Mouse (Mus musculus) regulatory T cell (primary cell): ENCODE measurements at regions not wholly inside any gene's neighbourhood (a gene's known extent, or its start where the extent isn't known, plus 50 kb on each side); places are given as distances from the start of the nearest gene placed in this dataset.

Source experiments
- in situ Hi-C: fragments of 300-600 bp; cut with MboI, MseI; formaldehyde crosslinking; loops from one replicate; pipeline ENCODE4 v1.15.1; 2025; ENCODE audit warnings: high pct_unique_total_duplicates

DNA sequence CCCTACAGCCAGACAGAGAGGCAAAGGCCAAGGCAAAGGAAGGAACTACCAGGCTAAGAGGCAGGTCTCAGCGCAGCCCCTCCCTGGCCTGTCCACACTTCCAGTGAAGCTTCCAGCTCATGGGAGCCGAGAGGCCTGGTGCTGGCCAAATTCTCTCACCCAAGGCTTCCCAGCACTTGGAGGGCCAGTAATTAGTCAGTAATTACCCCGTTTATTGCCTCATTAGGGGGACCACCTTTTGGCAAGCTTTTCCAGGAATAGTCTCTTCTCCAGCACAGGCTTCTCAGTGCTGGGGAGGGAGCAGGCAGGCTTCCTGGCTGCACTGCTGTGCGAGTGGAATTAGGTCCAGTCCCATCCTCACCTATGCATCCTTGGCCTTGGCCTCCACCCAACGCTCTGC, 252.8 kb upstream of the Nxpe4 start:
- in situ Hi-C loops, result loop anchor here (10.0 kb wide), 1 partner anchor 1716 kb away; no protein-coding TSS in a partner anchor

DNA sequence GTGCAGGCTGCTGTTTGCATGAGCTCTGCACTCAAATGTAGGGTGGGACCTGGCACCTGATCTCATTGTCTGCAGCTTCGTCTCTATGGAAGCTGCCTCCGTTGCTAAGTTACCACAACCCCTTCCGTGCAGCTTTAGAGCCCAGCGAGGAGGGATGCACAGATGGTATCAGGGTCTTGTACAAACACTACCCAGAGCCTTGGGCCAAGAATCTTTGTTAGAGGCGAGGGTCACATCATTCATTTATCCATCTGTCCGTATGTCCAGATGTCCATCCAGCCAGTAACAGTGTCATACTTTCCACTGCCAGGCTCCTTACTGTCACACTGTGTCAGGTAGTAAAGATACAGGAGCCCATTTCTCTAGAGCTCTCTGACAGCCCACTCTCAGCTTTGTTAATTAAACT, 251.3 kb upstream of the Nxpe4 start:
- in situ Hi-C loops, result no loop called here

DNA sequence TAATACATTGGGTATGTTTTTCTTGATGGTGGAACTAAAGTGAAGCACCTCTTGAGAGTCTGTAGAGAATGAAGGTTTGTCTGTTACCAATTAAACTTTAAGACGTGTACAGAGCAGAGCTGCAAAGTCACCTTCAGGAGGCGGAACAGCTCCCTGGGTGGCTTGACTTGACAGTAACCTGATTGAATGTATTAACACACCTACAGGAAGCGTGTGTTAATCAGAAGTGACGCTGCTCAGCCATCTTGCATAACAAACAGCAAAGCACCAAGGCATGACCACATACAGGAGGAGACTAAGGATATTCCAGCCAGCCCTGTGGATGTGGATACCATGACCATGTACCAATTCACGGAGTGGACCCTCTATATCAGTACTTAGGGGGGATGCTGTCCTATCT, 249.0 kb upstream of the Nxpe4 start:
- in situ Hi-C loops, result no loop called here

DNA sequence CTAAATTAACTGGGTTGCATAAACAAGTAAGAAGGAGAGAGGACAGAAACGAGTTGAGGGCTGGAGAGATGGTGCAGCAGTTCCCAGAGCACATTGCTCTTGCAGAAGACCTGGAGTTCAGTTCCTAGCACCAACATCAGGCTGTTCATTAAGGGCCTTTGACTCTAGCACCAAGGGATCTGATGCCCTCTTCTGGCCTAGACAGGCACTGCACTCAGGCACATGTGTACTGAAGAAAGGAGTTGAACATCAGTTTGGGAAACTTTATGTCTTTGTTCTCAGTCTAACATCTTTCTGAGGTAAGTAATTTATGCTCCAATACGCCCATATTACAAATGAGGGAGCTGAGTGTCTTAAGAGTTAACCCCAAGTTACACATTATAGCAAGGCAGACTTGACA, 226.5 kb upstream of the Nxpe4 start:
- in situ Hi-C loops, result no loop called here

DNA sequence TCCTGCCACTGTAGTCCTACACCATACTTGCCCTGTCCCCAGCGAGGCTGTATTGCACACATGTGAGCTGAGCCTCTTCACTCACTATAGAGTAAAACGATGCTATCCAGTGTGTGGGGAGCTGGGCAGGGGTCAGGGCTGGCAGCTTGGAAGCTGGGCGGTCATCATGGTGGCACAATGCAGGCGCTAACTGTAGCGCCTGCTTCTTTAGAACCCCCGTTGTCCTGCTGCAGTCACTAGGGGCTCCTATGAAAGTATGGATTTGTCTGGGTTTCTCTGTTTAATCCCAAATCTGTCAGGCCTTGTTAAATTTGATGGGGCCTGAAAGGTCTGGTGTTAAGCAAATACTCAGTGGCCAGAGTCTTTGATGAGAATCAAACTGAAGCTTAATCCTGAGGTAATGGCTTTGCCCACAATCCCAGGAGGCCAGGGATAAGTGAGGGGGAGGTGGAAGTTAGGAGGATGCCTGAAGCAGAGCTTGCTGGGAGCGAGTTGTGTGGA, 225.8 kb upstream of the Nxpe4 start:
- in situ Hi-C loops, result no loop called here

DNA sequence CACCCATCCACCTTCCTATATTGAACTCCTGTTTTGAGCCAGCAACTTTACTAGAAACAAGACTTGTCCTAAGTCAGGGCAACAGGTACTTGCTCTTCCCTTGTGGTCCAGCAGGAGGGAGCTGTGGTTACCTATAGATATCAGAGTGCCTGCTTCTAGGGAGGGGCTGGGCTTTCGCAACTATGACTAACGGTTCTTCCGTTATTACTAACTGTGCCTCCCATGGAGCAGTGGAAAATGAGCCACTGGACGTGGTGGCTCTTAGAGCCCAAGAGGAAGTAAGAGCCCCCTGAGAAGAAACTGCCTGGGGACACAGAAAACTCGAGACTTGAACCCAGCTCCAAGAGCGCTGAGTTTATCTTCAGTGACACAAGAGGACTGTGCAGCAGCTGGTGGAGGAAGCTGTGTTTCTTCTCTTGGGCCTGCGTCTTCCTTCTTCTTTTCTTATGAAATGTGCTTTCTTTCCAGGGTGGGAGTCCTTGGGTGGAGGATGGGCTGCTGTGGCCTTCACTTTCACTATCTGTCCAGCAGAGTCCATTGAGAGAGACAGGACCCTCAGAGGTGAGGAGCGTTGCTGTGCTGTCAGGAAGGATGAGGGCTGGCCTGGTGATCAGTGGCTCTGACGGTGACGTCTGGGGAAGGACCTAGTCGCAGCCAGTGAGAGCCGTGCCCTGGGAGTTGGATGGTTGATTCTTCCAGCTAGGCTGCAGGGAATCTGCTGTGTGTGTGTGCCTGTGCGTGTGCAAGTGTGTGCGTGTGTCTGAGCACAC, 222.7 kb upstream of the Nxpe4 start:
- in situ Hi-C loops, result no loop called here

DNA sequence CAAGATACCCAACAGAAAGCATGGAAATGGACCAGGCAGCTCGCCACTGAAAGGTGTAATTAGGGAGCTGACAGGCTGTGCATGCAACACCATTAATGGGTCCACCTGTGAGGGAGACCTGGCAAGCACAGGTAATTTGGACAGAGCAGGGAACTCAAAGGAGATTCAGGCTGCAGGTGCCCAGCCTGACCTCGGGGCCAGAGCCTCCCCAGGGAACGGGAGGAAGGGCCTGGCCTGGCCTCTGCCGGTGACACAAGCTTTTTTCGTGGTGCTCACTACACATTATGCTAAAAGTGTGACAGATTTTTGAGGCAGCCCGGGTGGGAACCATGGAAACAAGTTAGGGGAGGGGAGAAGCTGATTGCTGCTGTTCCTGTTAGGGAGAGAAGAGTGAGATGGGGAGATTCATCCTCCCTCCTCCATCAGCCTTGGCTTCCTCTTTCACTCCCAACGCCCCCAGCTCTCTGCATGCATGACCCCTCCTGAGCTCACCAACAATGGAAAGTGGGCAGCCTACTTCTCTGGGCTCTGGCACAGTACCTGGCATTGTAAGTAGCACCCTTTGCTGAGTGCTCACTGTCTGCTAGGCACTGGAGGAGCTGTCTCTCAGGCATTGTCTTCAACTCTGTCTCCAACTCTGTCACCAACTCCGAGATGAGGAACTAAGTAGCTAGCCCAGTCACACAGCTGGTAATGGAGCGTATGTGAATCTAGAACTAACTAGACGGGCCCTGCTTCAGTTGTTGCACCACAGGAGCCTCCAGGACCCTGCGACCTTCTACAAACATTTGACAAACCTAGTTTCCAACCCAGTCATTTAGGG, 218.9 kb upstream of the Nxpe4 start:
- in situ Hi-C loops, result no loop called here

DNA sequence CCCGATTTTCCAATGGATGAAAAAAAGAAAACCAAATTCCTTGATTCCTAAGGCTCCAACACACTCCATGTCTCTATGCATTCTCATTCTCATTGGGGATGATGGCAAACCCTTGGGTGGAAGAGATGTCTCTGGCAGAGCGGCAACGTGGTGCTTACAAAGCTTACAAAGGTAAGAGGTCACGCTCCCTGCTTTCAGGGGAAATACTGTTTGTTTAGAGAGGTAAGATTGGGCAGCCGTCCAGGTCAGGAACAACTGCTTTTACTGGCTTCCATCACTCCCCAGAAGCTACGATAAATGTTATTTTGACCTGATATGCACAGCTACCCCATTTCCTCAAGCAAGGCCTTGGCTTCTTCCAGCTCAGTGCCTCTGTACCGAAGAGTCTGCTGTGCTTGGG, 215.6 kb upstream of the Nxpe4 start:
- in situ Hi-C loops, result no loop called here

DNA sequence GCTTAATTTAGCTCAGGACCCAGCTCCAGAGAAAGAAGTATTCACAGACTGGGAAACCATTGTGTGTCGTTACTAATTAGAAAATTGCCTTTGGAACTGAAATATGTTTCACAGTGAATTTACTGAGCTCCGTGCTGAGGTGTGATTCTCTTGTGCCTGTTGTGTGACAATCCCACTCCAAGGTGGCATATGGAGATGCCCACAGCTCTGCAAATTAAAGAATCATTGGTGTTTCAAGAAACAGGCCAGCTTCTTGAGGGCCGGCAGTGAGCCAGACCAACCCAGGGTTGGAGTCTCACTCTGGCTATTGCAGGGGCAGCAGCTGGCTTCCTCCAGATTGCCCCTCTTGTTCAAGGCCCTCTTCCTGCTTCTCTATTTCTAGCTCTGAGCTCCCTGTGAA, 203.9 kb upstream of the Nxpe4 start:
- in situ Hi-C loops, result no loop called here

DNA sequence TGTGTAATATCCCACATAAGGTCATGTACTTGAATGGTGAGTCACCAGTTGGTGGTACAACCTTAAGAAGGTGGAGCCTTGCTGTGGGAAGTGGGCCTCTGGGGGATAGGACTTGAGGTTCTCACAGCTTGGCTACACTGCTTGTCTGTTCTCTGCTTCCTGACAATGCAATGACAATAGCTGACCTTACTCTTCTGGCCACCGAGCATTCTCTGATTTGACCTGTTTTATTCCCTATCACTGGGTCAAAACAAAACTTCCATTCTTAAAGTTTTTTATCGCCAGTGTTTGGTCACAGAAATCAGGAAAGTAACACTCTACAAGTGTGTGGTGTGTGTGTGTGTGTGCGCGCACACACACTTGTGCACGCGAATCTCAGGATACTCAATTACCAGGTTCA, 203.0 kb upstream of the Nxpe4 start:
- in situ Hi-C loops, result no loop called here

DNA sequence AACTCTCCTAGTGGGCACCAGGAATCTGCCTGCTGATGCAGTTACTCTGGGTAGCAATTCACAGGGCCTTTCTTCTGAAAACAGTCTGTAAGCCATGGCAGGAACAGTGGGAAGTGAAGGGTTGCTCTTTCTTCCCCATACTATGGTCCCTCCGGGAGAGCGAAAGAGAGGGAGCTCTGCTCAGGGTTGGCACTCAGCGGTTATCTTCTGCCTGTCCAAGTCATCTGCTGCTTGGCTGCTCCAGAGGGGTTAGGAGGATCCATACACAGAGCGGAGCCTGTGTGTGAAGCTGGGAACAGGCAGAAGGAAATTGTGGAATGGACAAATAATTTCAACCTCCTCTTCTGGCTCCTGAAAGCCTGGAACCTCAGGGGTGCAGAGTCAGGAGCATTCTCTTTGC, 200.6 kb upstream of the Nxpe4 start:
- in situ Hi-C loops, result no loop called here

DNA sequence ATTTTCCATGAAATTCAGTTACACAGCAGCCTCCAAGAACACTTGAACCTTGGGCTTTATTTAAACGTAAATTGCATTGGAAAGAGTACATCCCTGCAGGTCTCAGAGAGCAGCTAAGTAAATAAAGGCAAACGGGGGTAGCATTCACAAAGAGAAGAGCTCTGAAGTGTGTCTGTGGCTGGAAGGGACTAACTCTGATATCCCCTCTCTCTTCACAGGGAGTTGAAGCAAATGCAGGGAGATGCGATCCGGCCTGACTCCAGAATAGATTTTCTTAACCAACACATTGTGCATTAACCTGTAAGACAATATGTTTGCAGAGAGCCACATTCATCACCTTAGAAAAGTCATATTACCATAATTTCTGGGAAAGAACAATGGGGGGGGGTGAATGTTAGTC, 199.7 kb upstream of the Nxpe4 start:
- in situ Hi-C loops, result no loop called here

DNA sequence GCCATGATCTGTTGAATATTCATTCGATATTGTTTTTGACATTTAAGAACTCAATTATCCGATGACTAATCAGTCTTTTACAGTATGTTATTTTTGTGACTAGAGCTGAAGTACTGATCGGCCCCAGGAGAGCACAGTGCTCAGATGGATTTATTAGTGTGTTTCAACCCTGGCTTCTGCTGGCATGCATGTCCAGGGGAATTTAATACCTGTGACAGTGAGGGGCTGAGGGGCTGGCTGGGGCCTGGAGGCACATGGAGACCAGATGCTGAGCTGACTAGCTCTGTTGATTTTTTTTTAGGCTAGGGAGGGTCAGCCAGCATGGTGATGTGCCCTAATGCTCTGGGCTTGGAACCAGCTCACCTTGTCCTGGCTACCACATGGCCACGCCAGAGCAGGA, 199.2 kb upstream of the Nxpe4 start:
- in situ Hi-C loops, result no loop called here

DNA sequence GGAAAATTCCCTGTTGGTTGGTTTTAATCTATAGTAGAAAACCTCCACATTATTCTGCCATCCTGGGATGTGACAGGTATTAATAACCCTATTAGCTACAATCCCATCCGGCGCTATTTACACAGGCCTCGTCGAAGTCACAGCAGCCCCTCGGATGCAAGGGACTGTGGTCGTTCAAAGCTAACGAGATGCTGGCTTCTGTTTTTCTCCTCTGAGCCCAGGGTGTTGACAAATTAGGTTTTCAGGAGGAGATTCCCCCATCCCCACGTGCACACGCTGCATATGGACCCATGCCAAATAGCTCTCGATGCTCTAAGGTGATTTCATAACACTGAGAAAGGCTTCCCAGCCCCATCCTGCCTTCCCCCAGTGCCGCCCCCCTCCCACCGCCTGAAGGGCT, 188.7 kb upstream of the Nxpe4 start:
- in situ Hi-C loops, result no loop called here

DNA sequence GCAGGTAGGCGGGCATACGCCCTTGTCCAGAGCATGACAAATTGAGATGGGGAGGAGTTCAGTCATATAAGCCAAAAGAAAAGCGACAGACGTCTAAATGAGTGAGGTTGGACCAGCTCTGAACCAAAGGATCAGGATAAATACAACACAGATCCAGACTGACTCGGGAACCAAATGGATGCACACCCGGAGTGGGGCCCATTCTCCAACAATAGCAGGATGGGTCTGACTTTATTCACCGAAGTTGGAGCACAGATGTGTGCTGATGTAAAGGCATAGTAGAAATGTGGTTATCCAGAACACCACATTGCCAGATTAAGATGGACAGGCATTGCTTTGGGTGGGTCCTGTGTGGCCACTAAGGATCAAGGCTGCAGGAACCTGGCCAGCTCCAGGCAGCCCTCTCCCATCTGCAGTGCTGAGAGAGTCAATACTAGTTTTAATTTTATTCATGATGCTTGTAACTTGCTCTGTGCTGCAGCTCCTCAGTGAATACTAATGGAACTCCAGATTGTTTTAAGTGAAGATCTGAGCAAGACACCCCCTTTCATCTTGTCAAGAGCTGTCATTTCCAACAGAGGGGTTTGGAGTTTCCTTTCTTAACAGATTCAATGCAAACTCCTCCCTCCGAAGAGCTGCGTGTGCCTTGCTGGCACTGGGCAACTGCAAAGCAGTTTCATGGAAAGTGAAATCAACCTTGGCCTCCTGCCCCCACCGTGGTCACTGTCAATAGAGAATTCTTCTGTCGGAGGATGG, 176.3 kb upstream of the Nxpe4 start:
- in situ Hi-C loops, result no loop called here

DNA sequence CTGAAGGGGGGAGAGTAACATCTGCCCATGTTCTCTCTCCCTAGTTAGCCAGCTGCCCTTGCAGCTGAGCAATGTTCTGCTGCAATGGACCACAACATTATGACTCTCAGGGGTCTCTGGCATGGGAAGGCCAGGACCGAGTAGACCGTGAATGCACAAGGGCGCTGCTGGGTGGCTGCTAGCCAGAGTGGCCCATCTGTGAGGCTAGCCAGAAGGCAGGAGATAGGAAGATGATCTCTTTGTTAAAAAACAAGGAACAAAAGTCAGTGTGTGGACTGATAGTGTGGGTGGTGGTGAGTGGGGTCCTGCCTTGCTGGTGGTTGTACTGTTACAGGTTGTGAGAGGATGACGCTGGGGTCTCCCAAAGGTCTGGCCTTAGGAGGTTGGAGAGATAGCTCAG, 174.6 kb upstream of the Nxpe4 start:
- in situ Hi-C loops, result no loop called here

DNA sequence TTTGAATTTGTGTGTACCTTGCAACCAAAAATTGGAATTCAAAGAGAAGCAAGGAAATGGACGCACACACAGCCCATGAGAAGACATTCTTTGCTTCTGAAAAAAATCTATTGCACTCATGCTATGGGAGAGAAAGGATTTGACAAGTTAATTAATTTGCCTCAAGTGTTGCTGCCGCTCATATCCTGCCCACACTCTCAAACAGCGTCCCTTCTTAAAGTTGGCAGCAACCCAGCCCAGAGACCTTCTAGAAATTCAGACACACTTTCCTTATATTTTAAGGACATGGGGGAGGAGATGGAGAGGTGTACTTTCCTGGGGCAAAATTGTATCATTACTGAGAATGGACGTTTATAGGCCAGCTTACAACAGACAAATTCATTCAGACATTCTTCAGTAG, 167.2 kb upstream of the Nxpe4 start:
- in situ Hi-C loops, result no loop called here

DNA sequence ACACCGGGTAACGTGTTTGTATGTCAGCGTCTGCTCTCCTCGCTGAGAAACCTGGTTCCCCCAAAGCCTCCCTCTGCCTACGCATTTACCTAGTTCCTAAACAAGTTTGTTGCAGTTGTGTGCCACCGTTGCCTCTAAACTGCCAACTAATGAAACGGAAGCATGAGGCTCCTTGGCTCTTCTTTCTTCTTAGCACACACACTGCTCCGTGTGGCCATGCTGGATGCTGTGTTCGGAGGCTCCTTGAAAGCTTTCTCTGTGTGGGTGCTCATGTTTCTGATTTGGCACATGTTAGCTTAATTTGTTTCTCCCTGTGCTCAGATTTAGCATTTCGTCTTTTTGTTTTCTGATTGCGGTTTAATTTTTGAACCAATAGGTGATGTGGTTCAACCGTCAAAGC, 162.2 kb upstream of the Nxpe4 start:
- in situ Hi-C loops, result no loop called here

DNA sequence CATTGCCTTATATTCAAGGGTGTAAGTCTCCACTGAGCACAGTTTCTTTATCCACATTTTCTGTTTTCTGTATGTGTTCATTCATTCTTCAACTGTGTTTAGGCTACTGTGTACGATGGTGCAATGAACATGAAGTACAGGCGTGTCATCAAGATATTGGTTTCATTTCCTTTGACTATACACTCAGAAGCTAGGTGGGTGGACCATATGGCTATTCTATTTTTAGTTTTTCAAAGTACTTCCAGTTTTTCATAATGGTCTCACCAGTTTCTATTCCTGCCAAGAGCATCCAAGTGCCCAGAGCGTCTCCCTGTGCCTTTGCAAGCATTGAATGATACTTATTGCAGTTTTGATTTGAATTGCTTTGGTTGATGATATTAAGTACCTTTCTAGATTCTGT, 132.8 kb upstream of the Nxpe4 start:
- in situ Hi-C loops, result no loop called here

DNA sequence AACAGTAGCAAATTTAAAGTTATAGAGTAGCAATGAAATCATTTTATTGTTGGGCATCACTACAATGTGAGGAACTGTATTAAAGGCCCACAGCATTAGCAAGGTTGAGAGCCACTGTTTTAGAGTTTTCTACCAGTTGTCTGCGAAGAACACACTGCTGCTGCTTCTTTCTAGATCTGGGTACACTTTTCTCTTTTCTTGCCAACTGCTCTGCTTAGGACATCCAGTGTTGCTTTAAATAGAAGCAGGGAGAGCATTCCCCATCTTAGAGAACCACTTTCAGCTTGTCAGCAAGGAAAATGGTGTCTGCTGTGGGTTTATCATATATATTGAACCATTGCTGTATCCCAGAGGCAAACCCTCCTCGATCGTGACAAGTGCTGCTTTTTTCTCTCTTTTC, 131.0 kb upstream of the Nxpe4 start:
- in situ Hi-C loops, result no loop called here

DNA sequence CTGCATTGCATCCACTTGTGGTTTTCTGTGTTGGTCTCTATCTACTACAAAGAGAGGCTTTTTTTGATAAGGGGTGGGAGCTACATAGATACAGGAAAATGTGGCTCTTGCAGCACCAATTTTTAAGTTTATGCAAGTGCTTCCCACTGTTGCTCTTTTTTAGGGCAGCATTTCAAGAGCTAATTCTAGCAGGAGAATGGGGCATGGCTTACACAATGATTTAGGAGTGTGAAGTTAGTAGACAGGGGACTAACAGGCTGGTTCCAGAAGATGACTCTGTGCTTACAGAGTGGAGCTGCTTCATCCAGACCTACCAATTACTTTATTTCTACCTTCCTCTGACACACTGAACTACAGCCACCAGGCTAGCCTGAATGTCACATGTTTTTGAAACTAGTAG, 125.9 kb upstream of the Nxpe4 start:
- in situ Hi-C loops, result no loop called here

DNA sequence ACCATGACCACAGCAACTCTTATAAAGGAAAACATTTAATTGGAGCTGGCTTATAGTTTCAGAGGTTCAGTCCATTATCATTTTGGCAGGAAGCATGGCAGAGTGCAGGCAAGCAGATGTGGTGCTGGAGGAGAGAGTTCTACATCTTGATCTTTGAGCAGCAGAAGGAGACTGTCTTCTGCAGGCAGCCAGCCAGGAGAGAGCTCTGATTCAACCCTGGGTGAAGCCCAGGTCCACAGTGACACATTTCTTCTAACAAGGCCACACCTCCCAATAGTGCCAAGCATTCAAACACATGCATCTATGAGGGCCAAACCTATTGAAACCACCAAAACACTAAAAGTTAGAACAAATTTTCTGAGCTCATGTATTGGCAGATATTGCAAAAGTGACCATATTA, 117.0 kb upstream of the Nxpe4 start:
- in situ Hi-C loops, result no loop called here
